Mouse (Mus musculus): ENCODE data around the gene Narfl. TPM values are rescaled to one million over a fixed set of nuclear protein-coding genes. Genes with fewer than 3 reads are reported as not detected.

The Narfl gene
- total RNA-seq, 2 experiments from 2014 or later = 0.42 to 12.0 TPM

DNA sequence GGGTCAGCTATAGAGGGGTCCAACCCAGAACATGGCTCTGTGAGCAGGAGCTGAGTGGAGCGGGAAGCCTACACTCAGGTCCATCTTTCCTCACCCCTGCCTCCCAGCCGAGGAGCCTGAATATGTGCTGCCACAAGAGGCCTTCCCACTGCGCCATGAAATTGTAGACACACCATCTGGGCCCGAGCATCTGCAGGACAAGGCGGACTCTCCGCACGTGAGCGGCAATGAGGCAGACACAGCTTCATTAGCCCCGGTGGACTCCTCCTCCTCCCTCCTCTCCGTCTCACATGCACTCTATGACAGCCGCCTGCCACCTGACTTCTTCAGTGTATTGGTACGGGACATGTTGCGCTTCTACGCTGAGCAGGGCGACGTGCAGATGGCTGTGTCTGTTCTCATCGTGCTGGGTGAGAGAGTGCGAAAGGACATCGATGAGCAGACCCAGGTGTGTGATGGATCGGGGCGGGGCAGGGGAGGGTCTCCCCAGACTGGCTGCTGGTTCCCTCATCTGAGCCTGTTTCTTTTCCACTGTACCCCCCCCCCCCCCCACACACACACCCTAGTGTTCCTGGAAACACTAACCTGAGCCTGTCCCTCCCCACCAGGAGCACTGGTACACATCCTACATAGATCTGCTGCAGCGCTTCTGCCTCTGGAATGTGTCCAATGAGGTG lies 54.1 kb downstream of the Narfl start:
- ATAC-seq (replicated peaks; ENCODE audit: low FRiP score, poor library complexity, severe bottlenecking) = no peak

DNA sequence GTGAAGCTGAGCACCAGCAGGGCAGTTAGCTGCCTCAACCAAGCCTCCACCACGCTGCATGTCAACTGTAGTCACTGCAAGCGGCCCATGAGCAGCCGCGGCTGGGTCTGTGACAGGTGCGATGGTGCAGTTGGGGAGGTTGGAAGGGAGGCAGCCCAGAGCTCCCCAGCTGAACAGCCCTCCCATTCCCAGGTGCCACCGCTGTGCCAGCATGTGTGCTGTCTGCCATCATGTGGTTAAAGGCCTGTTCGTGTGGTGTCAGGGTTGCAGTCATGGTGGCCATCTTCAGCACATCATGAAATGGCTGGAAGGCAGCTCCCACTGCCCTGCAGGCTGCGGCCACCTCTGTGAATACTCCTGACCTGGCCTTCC lies 54.6 kb downstream of the Narfl start:
- no peak for ATAC-seq (replicated peaks; ENCODE audit: low FRiP score, poor library complexity, severe bottlenecking)

DNA sequence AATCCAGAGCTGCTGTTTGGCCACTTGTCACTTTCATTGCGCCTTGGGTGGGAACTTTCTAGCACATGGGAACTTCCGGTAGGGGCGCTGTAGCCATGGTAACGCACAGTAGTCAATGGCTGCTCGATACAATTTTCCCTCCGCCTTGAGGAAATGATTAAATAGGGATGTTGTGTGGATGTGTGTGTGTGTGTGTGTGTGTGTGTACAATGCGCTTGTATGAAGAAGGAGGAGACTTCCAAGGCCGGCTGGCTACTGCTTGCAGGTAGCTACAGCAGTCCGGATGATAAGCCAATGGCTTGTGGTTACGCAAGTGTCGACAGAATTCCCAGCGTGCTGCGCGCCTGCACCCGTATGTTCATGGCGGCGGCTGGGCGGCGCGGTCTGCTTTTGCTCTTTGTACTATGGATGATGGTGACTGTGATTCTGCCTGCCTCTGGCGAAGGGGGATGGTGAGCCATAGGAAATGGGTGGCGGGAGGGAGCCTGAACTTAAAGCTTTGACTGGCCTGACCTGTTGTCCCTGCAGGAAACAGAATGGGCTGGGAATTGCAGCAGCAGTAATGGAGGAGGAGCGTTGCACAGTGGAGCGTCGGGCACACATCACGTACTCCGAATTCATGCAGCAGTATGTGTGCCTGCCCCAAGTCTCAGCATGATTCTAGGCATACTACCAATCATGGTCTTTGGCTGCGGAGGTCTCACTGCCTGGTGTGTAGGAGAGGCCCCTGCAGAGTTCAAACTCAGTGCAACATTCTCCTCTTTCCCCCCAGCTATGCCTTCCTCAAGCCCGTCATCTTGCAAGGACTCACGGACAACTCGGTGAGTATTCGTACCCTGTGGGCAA lies 55.4 kb downstream of the Narfl start, which contains the start of gene Jmjd8:
Gene Jmjd8, plus strand, starts transcription at position 156 of the 846 bp plus-strand sequence.
- ATAC-seq (replicated peaks; ENCODE audit: low FRiP score, poor library complexity, severe bottlenecking) = peak; percentile 62

DNA sequence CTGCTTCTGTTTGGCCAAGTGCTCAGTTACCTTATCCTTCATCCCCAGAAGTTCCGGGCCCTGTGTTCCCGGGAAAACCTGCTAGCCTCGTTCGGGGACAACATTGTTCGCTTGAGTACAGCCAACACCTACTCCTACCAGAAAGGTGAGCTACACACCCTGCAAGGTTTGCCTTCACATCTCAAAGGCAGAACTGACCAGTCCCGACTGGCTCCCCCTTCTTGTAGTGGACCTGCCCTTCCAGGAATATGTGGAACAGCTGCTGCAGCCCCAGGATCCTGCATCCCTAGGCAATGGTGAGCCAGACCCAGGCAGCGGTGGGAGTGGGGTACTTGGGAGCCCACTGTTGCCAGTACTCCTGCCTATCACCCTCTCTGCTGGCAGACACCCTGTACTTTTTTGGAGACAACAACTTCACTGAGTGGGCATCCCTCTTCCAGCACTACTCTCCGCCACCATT lies 56.0 kb downstream of the Narfl start:
- no peak for ATAC-seq (replicated peaks; ENCODE audit: low FRiP score, poor library complexity, severe bottlenecking)

DNA sequence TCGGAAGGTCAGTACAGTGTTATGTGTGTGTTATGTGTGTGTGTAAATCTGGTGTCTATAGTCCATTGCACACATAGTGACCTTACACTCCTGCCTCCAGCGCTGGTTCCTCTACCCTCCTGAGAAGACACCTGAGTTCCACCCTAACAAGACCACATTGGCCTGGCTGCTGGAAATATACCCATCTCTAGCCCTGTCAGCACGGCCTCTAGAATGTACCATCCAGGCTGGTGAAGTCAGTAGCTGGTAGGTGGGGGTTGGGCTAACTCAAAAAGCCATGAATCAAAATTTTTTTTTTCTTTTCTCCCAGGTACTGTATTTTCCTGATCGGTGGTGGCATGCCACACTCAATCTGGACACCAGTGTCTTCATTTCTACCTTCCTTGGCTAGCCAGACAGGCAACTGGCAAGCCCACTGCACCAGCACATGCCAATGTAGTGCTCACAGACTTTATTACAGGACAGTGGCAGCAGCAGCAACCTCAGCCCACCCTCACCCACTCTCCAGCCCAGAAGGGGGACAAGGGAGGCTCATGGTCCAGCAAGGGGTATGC lies 56.7 kb downstream of the Narfl start:
- ATAC-seq (replicated peaks; ENCODE audit: low FRiP score, poor library complexity, severe bottlenecking) = no peak

DNA sequence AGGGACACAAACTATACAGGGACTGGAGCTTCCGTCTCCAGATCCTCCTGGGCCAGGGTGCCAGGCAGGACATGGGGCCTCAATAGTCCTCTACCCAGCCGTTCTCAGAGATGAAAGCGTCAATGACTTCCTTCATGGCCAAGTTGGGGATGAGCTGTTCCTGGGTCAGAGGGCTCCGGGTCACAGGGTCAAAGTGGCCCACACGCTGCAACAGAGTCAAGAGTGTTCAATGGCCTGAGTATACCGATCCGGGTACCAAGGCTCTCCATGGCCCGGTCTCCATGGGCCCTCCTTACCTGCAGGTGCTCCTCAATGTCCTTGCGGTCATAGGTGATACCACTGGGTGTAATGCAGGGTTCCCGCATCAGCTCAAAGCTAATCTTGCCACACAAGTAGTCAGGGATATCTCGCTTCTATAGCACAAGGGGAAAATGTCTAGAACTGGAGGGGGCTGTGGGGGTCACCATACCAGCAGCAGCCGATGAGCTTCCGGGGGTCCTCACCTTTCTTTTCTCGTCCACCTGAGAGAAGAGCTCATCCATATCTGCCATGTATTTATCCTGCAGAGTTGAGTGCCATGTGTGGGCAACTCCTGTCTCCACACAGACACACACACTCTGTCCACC lies 57.3 kb downstream of the Narfl start:
- ATAC-seq (replicated peaks; ENCODE audit: low FRiP score, poor library complexity, severe bottlenecking) = no peak

DNA sequence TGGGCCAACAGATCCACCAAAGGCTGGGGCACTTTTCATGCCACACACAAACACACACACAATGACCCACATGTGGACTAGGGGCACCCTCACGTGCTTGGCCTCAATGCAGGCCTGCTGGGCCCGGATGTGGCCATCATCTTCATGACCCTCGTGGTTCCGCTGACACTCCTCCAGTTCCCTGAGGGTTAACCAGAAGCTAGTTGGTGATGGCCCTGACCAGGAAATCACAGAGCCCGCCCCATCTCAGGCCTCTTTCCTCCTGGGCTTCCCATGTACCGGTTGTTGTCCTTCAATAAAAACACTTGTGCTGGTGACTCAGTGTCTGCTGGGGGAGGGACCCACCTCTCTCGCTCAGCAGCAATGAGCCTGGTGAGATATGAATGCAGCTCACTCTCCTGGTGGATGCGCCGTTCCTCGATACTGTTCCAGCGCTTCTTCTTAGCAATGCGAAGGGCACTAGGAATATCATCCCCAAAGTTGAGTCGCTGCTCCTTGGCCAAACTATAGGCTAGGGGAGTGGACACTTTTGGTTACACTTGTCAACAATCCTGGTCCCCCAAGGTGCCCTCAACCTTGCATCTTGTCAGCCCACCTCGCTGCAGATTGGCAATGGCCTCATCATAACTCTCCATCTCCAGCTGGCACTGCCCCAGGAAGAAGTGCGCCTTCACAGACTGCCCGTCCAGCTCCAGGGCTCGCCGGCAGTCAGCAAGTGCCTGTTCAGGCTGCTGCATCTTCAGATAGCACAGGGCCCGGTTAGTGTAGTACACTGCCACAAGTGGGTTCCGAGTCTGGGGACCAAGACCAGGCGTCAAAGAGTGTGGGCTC lies 58.1 kb downstream of the Narfl start:
- no peak for ATAC-seq (replicated peaks; ENCODE audit: low FRiP score, poor library complexity, severe bottlenecking)

DNA sequence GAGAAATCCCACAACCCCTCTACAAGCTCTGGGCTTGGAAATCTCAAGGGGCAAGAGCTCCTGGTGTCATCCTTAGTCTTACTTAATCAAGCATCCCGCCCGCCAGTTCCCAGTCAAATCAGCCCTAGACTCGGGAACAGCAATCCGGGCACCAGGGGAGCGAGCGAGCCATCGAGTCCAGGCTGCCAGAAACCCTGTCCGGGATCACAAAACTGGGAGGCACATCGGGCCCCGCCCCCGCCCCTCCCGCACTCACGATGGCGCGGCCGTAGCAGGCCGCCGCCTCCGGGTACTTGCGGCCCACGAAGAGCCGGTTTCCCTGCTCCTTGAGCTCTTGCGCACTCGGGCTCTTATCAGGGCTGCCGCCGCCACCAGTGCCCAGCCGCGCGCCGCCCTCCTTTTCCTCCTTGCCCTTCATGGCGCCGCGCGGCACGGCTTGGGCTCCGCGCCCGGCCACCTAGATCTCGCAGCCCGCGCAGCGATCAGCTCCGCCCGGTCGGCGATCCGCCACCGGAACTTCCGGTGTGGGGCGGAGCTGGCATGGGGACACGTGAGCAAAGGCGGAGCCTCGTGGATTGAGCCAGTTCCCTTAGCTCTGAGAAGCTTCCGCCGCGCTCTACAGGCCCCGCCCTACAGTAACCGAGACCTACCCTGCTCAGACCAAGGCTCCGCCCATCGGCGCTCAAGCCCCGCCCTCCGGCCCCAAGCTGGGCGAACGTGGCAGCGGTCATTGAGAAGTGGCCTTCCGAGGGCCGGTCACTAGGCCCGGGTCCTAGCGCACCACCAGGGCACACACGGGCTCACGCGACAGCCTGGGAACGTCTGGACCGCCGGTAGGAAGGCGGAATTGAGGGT lies 59.1 kb downstream of the Narfl start:
- ATAC-seq (replicated peaks; ENCODE audit: low FRiP score, poor library complexity, severe bottlenecking) = peak; percentile 80

Other genes with a start within 250 kb of the Narfl start
- not detected in 2 replicates for gene Sox8, start 203.1 kb upstream of the Narfl start, total RNA-seq (2015; ENCODE audit: low replicate concordance)
- not detected in 2 replicates for gene Sox8, start 203.1 kb upstream of the Narfl start, total RNA-seq (2017; ENCODE audit: low replicate concordance)
- gene Lmf1, start 194.7 kb upstream of the Narfl start, total RNA-seq (2015; ENCODE audit: low replicate concordance) = 2.9 and 3.4 TPM in 2 replicates
- 0.53 and 4.9 TPM in 2 replicates for gene Lmf1, start 194.7 kb upstream of the Narfl start, total RNA-seq (2017; ENCODE audit: low replicate concordance)
- not detected in 2 replicates for gene Gng13, start 56.6 kb upstream of the Narfl start, total RNA-seq (2015; ENCODE audit: low replicate concordance)
- gene Gng13, start 56.6 kb upstream of the Narfl start, total RNA-seq (2017; ENCODE audit: low replicate concordance) = not detected in 2 replicates
- 15.5 and 33.2 TPM in 2 replicates for gene Chtf18, start 46.4 kb upstream of the Narfl start, total RNA-seq (2015; ENCODE audit: low replicate concordance)
- gene Chtf18, start 46.4 kb upstream of the Narfl start, total RNA-seq (2017; ENCODE audit: low replicate concordance) = 56.2 and 62.6 TPM in 2 replicates
- 1.1 and 2.1 TPM in 2 replicates for gene Rpusd1, start 46.1 kb upstream of the Narfl start, total RNA-seq (2015; ENCODE audit: low replicate concordance)
- gene Rpusd1, start 46.1 kb upstream of the Narfl start, total RNA-seq (2017; ENCODE audit: low replicate concordance) = 0.26 and 3.7 TPM in 2 replicates
- gene Mslnl, start 37.7 kb upstream of the Narfl start, total RNA-seq (2015; ENCODE audit: low replicate concordance) = not detected in 2 replicates
- gene Mslnl, start 37.7 kb upstream of the Narfl start, total RNA-seq (2017; ENCODE audit: low replicate concordance) = not detected in 2 replicates
- gene Msln, start 19.4 kb upstream of the Narfl start, total RNA-seq (2015; ENCODE audit: low replicate concordance) = not detected in 2 replicates
- not detected in 2 replicates for gene Msln, start 19.4 kb upstream of the Narfl start, total RNA-seq (2017; ENCODE audit: low replicate concordance)
- gene Haghl, start 11.9 kb downstream of the Narfl start, total RNA-seq (2015; ENCODE audit: low replicate concordance) = 8.6 and 9.6 TPM in 2 replicates
- gene Haghl, start 11.9 kb downstream of the Narfl start, total RNA-seq (2017; ENCODE audit: low replicate concordance) = 2.3 and 6.0 TPM in 2 replicates
- gene Ccdc78, start 12.8 kb downstream of the Narfl start, total RNA-seq (2015; ENCODE audit: low replicate concordance) = not detected in 2 replicates
- gene Ccdc78, start 12.8 kb downstream of the Narfl start, total RNA-seq (2017; ENCODE audit: low replicate concordance) = not detected in 2 replicates
- gene Fam173a, start 19.1 kb downstream of the Narfl start, total RNA-seq (2015; ENCODE audit: low replicate concordance) = 38.1 and 51.5 TPM in 2 replicates
- gene Fam173a, start 19.1 kb downstream of the Narfl start, total RNA-seq (2017; ENCODE audit: low replicate concordance) = 5.4 and 16.7 TPM in 2 replicates
- gene AC134908.4, start 21.9 kb downstream of the Narfl start, total RNA-seq (2015; ENCODE audit: low replicate concordance) = not detected in 2 replicates
- gene AC134908.4, start 21.9 kb downstream of the Narfl start, total RNA-seq (2017; ENCODE audit: low replicate concordance) = not detected in 2 replicates
- gene Metrn, start 23.4 kb downstream of the Narfl start, total RNA-seq (2015; ENCODE audit: low replicate concordance) = not detected in 2 replicates
- gene Metrn, start 23.4 kb downstream of the Narfl start, total RNA-seq (2017; ENCODE audit: low replicate concordance) = 5.4 and 5.9 TPM in 2 replicates
- gene Fbxl16, start 35.3 kb downstream of the Narfl start, total RNA-seq (2015; ENCODE audit: low replicate concordance) = not detected in 2 replicates
- gene Fbxl16, start 35.3 kb downstream of the Narfl start, total RNA-seq (2017; ENCODE audit: low replicate concordance) = not detected in 2 replicates
- gene Wdr24, start 49.9 kb downstream of the Narfl start, total RNA-seq (2015; ENCODE audit: low replicate concordance) = 4.2 and 6.5 TPM in 2 replicates
- gene Wdr24, start 49.9 kb downstream of the Narfl start, total RNA-seq (2017; ENCODE audit: low replicate concordance) = 7.0 and 14.5 TPM in 2 replicates
- 5.4 and 6.1 TPM in 2 replicates for gene Jmjd8, start 55.1 kb downstream of the Narfl start, total RNA-seq (2015; ENCODE audit: low replicate concordance)
- 2.7 and 9.1 TPM in 2 replicates for gene Jmjd8, start 55.1 kb downstream of the Narfl start, total RNA-seq (2017; ENCODE audit: low replicate concordance)
- gene Stub1, start 59.6 kb downstream of the Narfl start, total RNA-seq (2015; ENCODE audit: low replicate concordance) = 58.7 and 86.4 TPM in 2 replicates
- gene Stub1, start 59.6 kb downstream of the Narfl start, total RNA-seq (2017; ENCODE audit: low replicate concordance) = 47.1 and 58.4 TPM in 2 replicates
- 4.6 TPM in 1 of 2 replicates, not detected in the other for gene Rhbdl1, start 63.5 kb downstream of the Narfl start, total RNA-seq (2015; ENCODE audit: low replicate concordance)
- 0.77 TPM in 1 of 2 replicates, not detected in the other for gene Rhbdl1, start 63.5 kb downstream of the Narfl start, total RNA-seq (2017; ENCODE audit: low replicate concordance)
- gene Gm20683, start 68.0 kb downstream of the Narfl start, total RNA-seq (2015; ENCODE audit: low replicate concordance) = 1.3 and 1.4 TPM in 2 replicates
- 1.8 TPM in 1 of 2 replicates, not detected in the other for gene Gm20683, start 68.0 kb downstream of the Narfl start, total RNA-seq (2017; ENCODE audit: low replicate concordance)
- 34.4 and 37.1 TPM in 2 replicates for gene Rhot2, start 71.1 kb downstream of the Narfl start, total RNA-seq (2015; ENCODE audit: low replicate concordance)
- 39.1 and 41.5 TPM in 2 replicates for gene Rhot2, start 71.1 kb downstream of the Narfl start, total RNA-seq (2017; ENCODE audit: low replicate concordance)
- 52.8 and 61.6 TPM in 2 replicates for gene Wdr90, start 87.7 kb downstream of the Narfl start, total RNA-seq (2015; ENCODE audit: low replicate concordance)
- 26.4 and 37.6 TPM in 2 replicates for gene Wdr90, start 87.7 kb downstream of the Narfl start, total RNA-seq (2017; ENCODE audit: low replicate concordance)
- gene Mcrip2, start 95.0 kb downstream of the Narfl start, total RNA-seq (2015; ENCODE audit: low replicate concordance) = 4.2 and 11.9 TPM in 2 replicates
- gene Mcrip2, start 95.0 kb downstream of the Narfl start, total RNA-seq (2017; ENCODE audit: low replicate concordance) = 3.5 TPM in 1 of 2 replicates, not detected in the other
- gene Mettl26, start 101.3 kb downstream of the Narfl start, total RNA-seq (2015; ENCODE audit: low replicate concordance) = 10.1 and 17.3 TPM in 2 replicates
- gene Mettl26, start 101.3 kb downstream of the Narfl start, total RNA-seq (2017; ENCODE audit: low replicate concordance) = 7.1 and 7.7 TPM in 2 replicates
- not detected in 2 replicates for gene Wfikkn1, start 107.1 kb downstream of the Narfl start, total RNA-seq (2015; ENCODE audit: low replicate concordance)
- 0.26 and 1.7 TPM in 2 replicates for gene Wfikkn1, start 107.1 kb downstream of the Narfl start, total RNA-seq (2017; ENCODE audit: low replicate concordance)
- 2.2 and 2.5 TPM in 2 replicates for gene Rab40c, start 146.0 kb downstream of the Narfl start, total RNA-seq (2015; ENCODE audit: low replicate concordance)
- gene Rab40c, start 146.0 kb downstream of the Narfl start, total RNA-seq (2017; ENCODE audit: low replicate concordance) = 0.98 and 3.2 TPM in 2 replicates
- gene Pigq, start 171.2 kb downstream of the Narfl start, total RNA-seq (2015; ENCODE audit: low replicate concordance) = 1,618 and 1,746 TPM in 2 replicates
- gene Pigq, start 171.2 kb downstream of the Narfl start, total RNA-seq (2017; ENCODE audit: low replicate concordance) = 1,554 and 1,638 TPM in 2 replicates
- gene Nhlrc4, start 171.2 kb downstream of the Narfl start, total RNA-seq (2015; ENCODE audit: low replicate concordance) = 13.7 and 13.8 TPM in 2 replicates
- gene Nhlrc4, start 171.2 kb downstream of the Narfl start, total RNA-seq (2017; ENCODE audit: low replicate concordance) = 13.7 and 18.9 TPM in 2 replicates
- not detected in 2 replicates for gene A930017K11Rik, start 178.8 kb downstream of the Narfl start, total RNA-seq (2015; ENCODE audit: low replicate concordance)
- gene A930017K11Rik, start 178.8 kb downstream of the Narfl start, total RNA-seq (2017; ENCODE audit: low replicate concordance) = not detected in 2 replicates
- 9.6 and 9.7 TPM in 2 replicates for gene Capn15, start 212.0 kb downstream of the Narfl start, total RNA-seq (2015; ENCODE audit: low replicate concordance)
- 5.7 and 9.1 TPM in 2 replicates for gene Capn15, start 212.0 kb downstream of the Narfl start, total RNA-seq (2017; ENCODE audit: low replicate concordance)